Mouse (Mus musculus) right cerebral cortex, postnatal 36 days (tissue): ENCODE results near the gene Olfr214.
"Not testable (repeated sequence)": the region's sequence is repeated elsewhere in the genome, so short reads cannot be mapped to it uniquely, and the experiment has no call there.

Source experiments
- DNase-seq, 2 experiments: peaks; one replicate each; pipeline ENCODE4 v3.0.0; 2022; ENCODE audit warnings: low spot score in 2 of 2, mixed read lengths in 1 of 2

Olfr214 gene

DNA sequence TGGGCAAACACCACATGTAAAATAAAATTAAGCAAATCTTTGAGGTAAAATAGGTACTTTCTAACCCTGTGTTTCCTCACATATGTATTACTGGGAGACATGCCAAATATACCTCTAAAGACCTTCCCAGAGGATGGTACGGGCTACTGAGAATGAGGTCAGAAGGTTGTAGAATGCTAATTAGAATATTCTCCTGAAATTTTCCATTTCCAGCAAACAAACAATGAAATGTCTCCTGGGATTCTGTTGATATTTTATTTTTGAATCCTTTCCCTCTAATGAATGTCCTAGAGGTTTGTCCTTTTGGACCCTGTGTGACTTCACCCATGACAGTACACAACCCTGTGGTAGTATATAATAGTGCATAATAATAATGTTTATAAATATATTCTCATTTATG is at the start of gene Olfr214:
Gene Olfr214 (plus strand): TSS at position 301 of the 400 bp plus-strand sequence.
- DNase-seq, result no peak

DNA sequence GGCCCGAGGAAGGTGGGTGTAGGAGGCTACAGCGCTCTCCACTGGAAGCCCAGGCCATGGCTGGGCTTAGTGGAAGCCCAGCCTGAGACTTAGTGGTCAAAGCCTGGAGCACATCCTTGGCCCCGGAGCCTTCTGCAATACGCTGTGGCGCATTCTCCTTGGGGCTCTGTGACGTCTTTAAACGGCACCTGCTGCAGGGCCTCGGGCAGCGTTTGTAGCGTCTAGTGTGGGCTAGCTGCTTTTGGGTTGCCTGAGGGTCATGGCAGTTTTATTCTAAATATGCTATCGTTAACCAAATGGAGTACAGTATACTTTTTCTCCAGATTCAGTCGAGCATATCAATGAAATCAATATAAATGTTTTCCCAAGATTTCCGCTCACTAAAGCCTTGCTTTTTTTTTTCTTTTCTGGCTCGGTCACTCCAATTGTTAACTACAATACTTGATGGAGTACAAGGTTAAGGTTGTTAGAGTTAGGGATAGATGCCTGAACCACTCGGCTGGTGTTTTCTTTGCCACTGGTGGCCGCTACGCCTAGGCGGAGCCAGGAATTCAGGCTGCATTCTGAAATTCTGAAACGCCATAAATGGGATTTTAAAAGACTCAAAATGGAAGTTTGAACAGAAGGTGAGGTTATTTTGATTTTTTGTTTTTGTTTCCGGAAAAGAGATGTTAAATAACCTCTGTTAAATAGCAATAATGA is 47.6 kb upstream of the Olfr214 start, which contains the start of gene Olfr212:
Gene Olfr212 (plus strand): TSS at position 215 of the 702 bp plus-strand sequence.
- DNase-seq, result not testable (repeated sequence)

DNA sequence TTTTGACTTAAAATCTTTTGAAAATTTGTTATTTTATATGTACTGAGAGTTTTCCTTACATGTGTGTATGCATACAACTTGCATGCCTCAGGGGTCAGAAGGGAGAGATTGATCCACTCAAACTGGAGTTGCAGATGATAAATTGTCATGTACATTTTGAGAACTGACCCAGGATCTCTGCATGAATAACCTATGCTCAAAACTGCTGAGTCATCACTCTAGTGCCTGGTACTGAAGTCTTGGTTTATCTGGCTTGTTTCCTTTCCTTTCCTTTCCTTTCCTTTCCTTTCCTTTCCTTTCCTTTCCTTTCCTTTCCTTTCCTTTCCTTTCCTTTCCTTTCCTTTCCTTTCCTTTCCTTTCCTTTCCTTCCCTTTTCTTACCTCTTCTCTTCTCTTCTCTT is 39.2 kb upstream of the Olfr214 start:
- DNase-seq, result no peak

DNA sequence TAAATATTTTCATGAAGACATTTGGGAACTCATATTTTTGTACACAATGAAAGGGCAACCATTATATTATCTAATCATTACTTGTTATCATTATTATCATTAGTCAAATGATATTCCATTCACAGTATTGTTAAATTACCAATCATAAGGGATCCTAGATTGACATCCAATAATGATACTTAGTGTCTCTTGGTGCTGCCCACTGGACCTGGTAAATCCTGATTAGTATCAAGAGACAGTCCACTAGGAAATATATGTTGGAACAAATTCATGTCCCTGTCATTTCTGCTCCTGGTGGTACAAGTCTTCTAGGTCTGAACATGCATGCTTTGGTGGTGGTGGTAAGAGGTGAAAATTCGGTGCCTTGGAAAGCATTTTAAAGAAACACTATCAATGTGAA is 15.9 kb upstream of the Olfr214 start, which contains the start of gene Olfr213:
Gene Olfr213 (plus strand): TSS at position 301 of the 400 bp plus-strand sequence.
- DNase-seq, result no peak

DNA sequence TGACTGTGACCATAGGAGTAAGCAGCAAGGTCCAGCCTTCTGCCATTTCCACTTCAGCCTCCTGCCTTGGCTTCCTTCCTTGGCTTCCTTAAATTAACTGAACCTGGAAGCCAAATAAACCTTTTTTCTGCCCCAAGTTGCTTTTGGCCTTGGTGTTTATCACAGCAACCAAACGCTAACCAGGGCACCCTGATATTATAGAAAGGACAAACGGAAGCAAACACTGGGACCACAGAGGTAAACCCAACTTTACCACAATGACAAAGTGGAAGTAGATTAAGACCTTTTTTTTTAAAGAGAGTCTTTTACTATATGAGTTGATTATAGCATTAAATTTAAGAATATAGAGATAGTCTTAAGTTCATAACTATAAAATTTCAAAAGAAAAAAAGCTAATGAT is 11.5 kb upstream of the Olfr214 start:
- DNase-seq, result no peak

DNA sequence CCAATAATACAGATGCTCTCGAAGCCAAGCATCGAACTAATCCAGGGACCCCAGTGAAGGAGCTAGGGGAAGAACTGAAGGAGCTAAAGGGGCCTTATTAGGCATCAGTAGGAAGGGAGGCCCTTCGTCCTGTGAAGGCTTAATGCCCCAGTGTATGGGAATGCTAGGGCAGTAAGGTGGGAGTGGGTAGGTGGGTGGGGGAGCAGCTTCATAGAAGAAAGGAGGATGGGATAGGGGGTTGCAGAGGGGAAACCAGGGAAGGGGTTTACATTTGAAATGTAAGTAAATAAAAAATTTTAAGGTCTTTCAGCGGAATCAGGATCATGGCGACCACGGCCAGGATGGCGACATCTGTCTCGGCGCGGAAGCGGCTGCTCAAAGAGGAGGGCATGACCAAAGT is 3.2 kb upstream of the Olfr214 start, which contains the start of gene Gm5580:
Gene Gm5580 (plus strand): TSS at position 301 of the 400 bp plus-strand sequence.
- not testable (repeated sequence) for DNase-seq

DNA sequence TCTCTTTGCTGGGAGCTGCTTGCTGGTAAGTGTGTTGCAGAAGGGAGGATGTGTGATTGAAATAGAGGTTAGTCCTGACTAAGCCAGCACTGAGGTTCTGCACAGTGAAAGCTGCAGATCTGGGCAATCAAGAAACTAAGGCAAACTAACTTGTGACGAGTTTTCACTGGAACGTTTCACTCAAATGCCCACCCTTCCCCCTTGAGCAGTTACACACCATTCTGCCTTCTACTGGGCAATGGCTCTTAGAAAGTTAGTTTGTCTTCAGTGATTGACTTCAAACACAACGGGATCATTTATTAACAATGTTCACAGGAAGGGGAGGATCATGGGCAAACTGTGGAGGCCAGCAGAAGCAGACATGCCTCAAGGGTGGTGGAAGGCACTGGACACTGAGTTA is 917 bp downstream of the Olfr214 start:
- no peak for DNase-seq

DNA sequence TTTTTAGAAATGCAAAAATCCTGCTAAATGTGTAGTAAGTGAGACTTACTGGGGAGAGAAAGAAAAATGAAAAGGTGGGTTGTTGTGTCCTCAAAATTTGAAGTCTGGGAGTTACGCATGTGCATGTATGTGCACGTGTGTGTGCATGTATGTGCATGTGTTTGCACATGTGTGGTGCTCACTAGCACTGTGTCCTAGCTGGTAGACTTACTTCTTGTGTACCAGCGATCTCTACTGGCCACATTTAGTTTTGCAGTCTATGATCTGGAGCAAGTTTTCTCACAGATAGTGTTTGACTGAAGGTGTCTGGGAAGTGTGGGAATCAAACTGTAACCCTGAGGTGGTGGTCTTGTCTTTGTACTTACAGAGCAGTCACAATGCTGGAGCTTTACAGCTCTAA is 15.8 kb downstream of the Olfr214 start:
- peak in 1 of 2 experiments; percentile 1 for DNase-seq

DNA sequence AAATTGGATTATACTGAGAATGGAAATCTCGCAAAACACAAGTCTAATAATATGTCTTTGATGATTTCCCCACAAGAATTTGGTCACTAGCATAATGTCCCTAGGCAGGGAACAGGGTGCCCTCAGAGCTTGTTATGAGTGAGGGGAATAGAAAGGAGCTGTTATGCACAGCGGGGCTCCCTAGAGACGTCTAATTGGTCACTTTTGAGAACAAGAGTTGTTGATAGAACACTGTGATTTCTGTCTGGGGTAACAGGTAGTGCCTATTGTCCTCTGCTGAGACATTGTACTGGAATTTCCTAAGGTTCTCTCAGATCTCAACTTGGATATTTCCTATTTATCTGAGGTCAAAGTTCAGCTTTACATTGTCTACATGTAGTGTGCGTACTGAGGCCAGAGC is 30.1 kb downstream of the Olfr214 start, which contains the start of gene Olfr215:
Gene Olfr215 (minus strand): TSS at position 101 of the 400 bp plus-strand sequence.
- no peak for DNase-seq

DNA sequence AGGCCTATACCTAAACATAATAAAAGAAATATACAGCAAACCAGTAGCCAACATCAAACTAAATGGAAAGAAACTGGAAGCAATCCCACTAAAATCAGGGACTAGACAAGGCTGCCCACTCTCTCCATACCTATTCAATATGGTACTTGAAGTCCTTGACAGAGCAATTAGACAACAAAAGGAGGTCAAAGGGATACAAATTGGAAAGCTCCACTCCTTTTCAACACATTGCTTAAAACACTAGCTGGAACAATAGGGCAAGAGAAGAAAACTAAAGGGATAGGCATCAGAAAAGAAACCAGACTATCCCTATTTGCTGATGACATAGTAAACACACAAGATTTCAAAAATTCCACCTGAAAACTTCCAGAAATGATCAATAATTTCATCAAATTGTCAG is 46.9 kb downstream of the Olfr214 start:
- DNase-seq, result not testable (repeated sequence)

DNA sequence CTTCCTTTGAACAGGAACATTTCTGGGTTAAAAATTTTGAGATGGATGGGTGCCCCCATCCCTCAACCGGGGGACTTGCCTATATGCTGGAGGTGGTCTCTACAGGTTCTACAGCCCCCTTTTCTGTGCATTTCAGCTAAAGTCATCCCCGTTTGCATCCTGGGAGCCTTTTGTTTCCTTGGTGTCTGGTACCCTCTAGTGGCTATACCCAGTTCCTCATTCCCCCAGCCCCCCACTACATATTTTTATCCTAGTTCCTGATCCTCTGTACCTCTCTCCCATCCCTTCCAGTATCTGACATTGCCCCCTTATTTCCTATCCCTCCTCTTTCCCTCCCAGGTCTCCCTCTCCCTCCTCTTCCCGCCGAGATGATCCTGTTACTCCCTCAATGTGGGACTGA is 53.2 kb downstream of the Olfr214 start:
- no peak for DNase-seq
